Comparison of ENCODE assay signal across 8 mouse cellular contexts in the genomic region with DNA sequence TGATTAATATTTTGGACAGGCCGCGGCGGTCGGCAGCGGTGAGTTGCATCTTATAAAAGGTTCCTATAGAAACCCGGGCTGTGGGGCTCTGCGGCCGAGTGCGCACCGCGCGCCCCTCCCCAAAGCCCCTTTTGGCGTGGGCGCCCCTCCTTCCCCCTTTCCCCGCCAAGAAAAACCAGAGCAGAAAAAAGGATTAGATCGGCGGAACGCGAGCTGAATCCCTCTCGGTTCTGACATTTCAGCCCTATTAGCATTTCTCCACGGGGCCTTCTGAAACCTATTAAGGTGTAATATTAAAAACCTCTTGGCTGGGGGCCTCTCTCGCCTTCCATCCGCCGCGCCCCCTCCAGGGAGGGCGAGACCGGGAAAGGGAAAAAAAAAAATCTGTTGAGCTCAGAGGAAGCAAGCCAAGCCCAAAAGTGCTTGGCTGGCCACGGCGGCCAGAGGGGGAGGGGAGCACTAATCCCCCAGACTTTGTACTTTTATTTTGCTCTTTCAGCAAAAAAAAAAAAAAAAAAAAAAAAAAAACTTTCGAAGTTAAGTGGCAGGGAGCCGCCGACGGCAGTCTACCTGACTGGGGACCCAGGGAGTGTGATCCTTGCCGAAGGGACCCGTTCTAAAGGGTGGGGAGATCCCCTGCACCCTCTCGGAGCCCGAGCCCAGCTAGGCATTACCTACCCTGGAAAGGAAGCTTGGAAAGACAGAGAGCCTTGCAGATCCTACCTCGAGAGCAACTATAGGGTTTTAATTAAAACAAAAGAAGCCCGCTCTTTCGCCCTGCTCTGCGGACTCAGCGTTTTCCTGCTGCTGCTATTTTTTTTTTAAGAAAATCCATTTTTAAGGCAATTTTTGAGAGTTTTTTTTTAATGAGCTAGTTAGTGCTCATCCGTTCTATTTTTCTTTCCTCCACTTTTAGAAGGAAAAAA. TPM values are rescaled to one million over a fixed set of nuclear protein-coding genes. Genes with fewer than 3 reads are reported as not detected.
DNase-seq lines count a peak whose midpoint lies in the region; ATAC-seq lines count a peak whose summit lies in the region.

No protein-coding gene starts in this region.

- peaks cover 25% of the 10 kb centered on the region for H3K4me1 ChIP-seq in embryonic facial prominence, embryonic 10.5 days
- peaks cover 4% of the 10 kb centered on the region; the same call in 1 of the 2 replicates for H3K4me1 ChIP-seq in heart, embryonic 11.5 days (ENCODE audit: control insufficient read depth, insufficient read depth, low read length)
- H3K4me1 ChIP-seq in kidney, embryonic 14.5 days (ENCODE audit: control insufficient read depth, insufficient read depth, low read length) = peaks cover 8% of the 10 kb centered on the region
- H3K4me1 ChIP-seq in liver, embryonic 11.5 days (replicated peaks; ENCODE audit: control insufficient read depth, insufficient read depth, low read length) = peaks cover 15% of the 10 kb centered on the region; the same call in 1 of the 2 replicates

- peak overlapping the region; percentile 80 for H3K4me2 ChIP-seq in heart, embryonic 11.5 days
- H3K4me2 ChIP-seq in kidney, embryonic 14.5 days (replicated peaks; ENCODE audit: low read depth, low read length) = peak overlapping the region; percentile 64
- peak overlapping the region; percentile 84 for H3K4me2 ChIP-seq in liver, embryonic 11.5 days

- peak; percentile 14 for DNase-seq in thymus, postnatal 25 days
- DNase-seq in thymus, postnatal 0 days (ENCODE audit: low spot score) = no peak
- peak; percentile 89 for DNase-seq in embryonic facial prominence, embryonic 10.5 days (ENCODE audit: low spot score)
- DNase-seq in liver, embryonic 11.5 days (ENCODE audit: low spot score) = peak; percentile 71
- peak; percentile 79 for DNase-seq in neural tube, embryonic 10.5 days (ENCODE audit: extremely low spot score, low spot score)
- DNase-seq in testis, postnatal 14 days (ENCODE audit: low spot score) = peak; percentile 74

- H3K9me3 ChIP-seq in embryonic facial prominence, embryonic 10.5 days = no peaks in the 10 kb centered on the region
- H3K9me3 ChIP-seq in heart, embryonic 11.5 days (replicated peaks; ENCODE audit: control insufficient read depth, low read length) = no peaks in the 10 kb centered on the region
- H3K9me3 ChIP-seq in kidney, embryonic 14.5 days (ENCODE audit: control insufficient read depth, low read length) = no peaks in the 10 kb centered on the region
- no peaks in the 10 kb centered on the region for H3K9me3 ChIP-seq in liver, embryonic 11.5 days (ENCODE audit: control insufficient read depth, low read length)

- H3K27ac ChIP-seq in embryonic facial prominence, embryonic 10.5 days (replicated peaks) = peak overlapping the region; percentile 100
- peak overlapping the region; percentile 100 for H3K27ac ChIP-seq in heart, embryonic 11.5 days (ENCODE audit: low read depth, low read length)
- H3K27ac ChIP-seq in kidney, embryonic 14.5 days (ENCODE audit: low read depth, low read length) = peak overlapping the region; percentile 100
- H3K27ac ChIP-seq in liver, embryonic 11.5 days (ENCODE audit: low read depth, low read length) = peak overlapping the region; percentile 97

- H3K4me3 ChIP-seq in embryonic facial prominence, embryonic 10.5 days = peak overlapping the region; percentile 98
- peak overlapping the region; percentile 97 for H3K4me3 ChIP-seq in heart, embryonic 11.5 days (ENCODE audit: low read depth, low read length)
- H3K4me3 ChIP-seq in kidney, embryonic 14.5 days (ENCODE audit: low read length) = peak overlapping the region; percentile 96
- H3K4me3 ChIP-seq in liver, embryonic 11.5 days (ENCODE audit: low read depth, low read length) = peak overlapping the region; percentile 74

- under 1% methylated on average over 43 of the region's 43 CpGs for WGBS in embryonic facial prominence, embryonic 10.5 days
- WGBS in heart, embryonic 11.5 days (ENCODE audit: insufficient replicate concordance) = under 1% methylated on average over 43 of the region's 43 CpGs
- under 1% methylated on average over 43 of the region's 43 CpGs for WGBS in kidney, embryonic 14.5 days
- under 1% methylated on average over 43 of the region's 43 CpGs for WGBS in liver, embryonic 11.5 days

- ATAC-seq in heart, embryonic 11.5 days (replicated peaks; ENCODE audit: insufficient number of reproducible peaks, low FRiP score, low TSS enrichment) = no peak
- no peak for ATAC-seq in kidney, embryonic 14.5 days (ENCODE audit: low FRiP score, low TSS enrichment)
- no peak for ATAC-seq in liver, embryonic 11.5 days (replicated peaks; ENCODE audit: low FRiP score)

- peak overlapping the region; percentile 100 for H3K9ac ChIP-seq in heart, embryonic 11.5 days (ENCODE audit: low read depth, low read length)
- peak overlapping the region; percentile 87 for H3K9ac ChIP-seq in kidney, embryonic 14.5 days (ENCODE audit: low read depth, low read length)
- peak overlapping the region; percentile 77 for H3K9ac ChIP-seq in liver, embryonic 11.5 days (ENCODE audit: low read depth, low read length)

- H3K36me3 ChIP-seq in embryonic facial prominence, embryonic 10.5 days (replicated peaks) = peaks cover 14% of the 10 kb centered on the region
- peaks cover 3% of the 10 kb centered on the region; the same call in 1 of the 2 replicates for H3K36me3 ChIP-seq in heart, embryonic 11.5 days (ENCODE audit: control insufficient read depth, insufficient read depth, low read length)
- no peaks in the 10 kb centered on the region; the same call in 1 of the 2 replicates for H3K36me3 ChIP-seq in kidney, embryonic 14.5 days (ENCODE audit: control insufficient read depth, insufficient read depth, low read length)
- H3K36me3 ChIP-seq in liver, embryonic 11.5 days (ENCODE audit: control insufficient read depth, insufficient read depth, low read length) = no peaks in the 10 kb centered on the region

- H3K27me3 ChIP-seq in embryonic facial prominence, embryonic 10.5 days (replicated peaks; ENCODE audit: low read depth, poor library complexity, severe bottlenecking) = no peaks in the 10 kb centered on the region
- no peaks in the 10 kb centered on the region for H3K27me3 ChIP-seq in heart, embryonic 11.5 days (ENCODE audit: control insufficient read depth, insufficient read depth, low read length)
- no peaks in the 10 kb centered on the region for H3K27me3 ChIP-seq in kidney, embryonic 14.5 days (ENCODE audit: control insufficient read depth, insufficient read depth, low read length)
- H3K27me3 ChIP-seq in liver, embryonic 11.5 days (replicated peaks; ENCODE audit: control insufficient read depth, insufficient read depth, low read length) = peaks cover 93% of the 10 kb centered on the region

RNA-seq across cellular contexts. Expression of gene Tnrc18, which starts 1.2 kb away (rescaled TPM):
- polyA plus RNA-seq in thymus, postnatal 0 days (2015; fragmentation: Nextera tagmentation; extraction: Ambion mirVana) = 6.9 and 9.6 TPM in 2 replicates
- polyA plus RNA-seq in embryonic facial prominence, embryonic 10.5 days (2016; fragmentation: Nextera tagmentation; extraction: Ambion mirVana) = 21.8 and 26.5 TPM in 2 replicates
- 23.5 and 24.4 TPM in 2 replicates for polyA plus RNA-seq in heart, embryonic 11.5 days (2014; fragmentation: Nextera tagmentation; extraction: Ambion mirVana)
- 32.7 and 41.1 TPM in 2 replicates for polyA plus RNA-seq in kidney, embryonic 14.5 days (2014; fragmentation: Nextera tagmentation; extraction: Ambion mirVana)
- polyA plus RNA-seq in liver, embryonic 11.5 days (2014; fragmentation: Nextera tagmentation; extraction: Ambion mirVana) = 10.9 and 11.1 TPM in 2 replicates
